Mouse (Mus musculus) thymus, postnatal 36 days (tissue): ENCODE results near the gene Jmy.
"Not testable (repeated sequence)": the region's sequence is repeated elsewhere in the genome, so short reads cannot be mapped to it uniquely, and the experiment has no call there.

Source experiments
- DNase-seq, 2 experiments: peaks; one replicate each; pipeline ENCODE4 v3.0.0; 2022; ENCODE audit warnings: mixed read lengths in 2 of 2

Jmy gene

GRCm38 (mm10) chr13:93499167-93499972 is at the start of gene Jmy:
TSS of gene Jmy (minus strand) at chr13:93499808.
- DNase-seq = peak; percentile 76 to 81

- no peak for DNase-seq
These were observed 48.0 kb upstream of the Jmy start for GRCm38 (mm10) chr13:93547641-93548040.

- no peak for DNase-seq
These were observed 46.4 kb upstream of the Jmy start for GRCm38 (mm10) chr13:93546011-93546410.

GRCm38 (mm10) chr13:93544274-93544673 is 44.7 kb upstream of the Jmy start:
- DNase-seq = no peak

GRCm38 (mm10) chr13:93539311-93539710 is 39.7 kb upstream of the Jmy start:
- no peak for DNase-seq

GRCm38 (mm10) chr13:93518753-93519319 is 19.2 kb upstream of the Jmy start:
- DNase-seq = no peak

GRCm38 (mm10) chr13:93517223-93517622 is 17.6 kb upstream of the Jmy start:
- no peak for DNase-seq

GRCm38 (mm10) chr13:93514000-93514795 is 14.6 kb upstream of the Jmy start:
- DNase-seq = no peak

GRCm38 (mm10) chr13:93510447-93511180 is 11.0 kb upstream of the Jmy start:
- DNase-seq = no peak

- DNase-seq = not testable (repeated sequence)
These were observed 7.3 kb upstream of the Jmy start for GRCm38 (mm10) chr13:93506920-93507319.

- no peak for DNase-seq
These were observed 2.1 kb upstream of the Jmy start for GRCm38 (mm10) chr13:93501724-93502123.

GRCm38 (mm10) chr13:93499973-93500633 is 495 bp upstream of the Jmy start:
- DNase-seq = no peak

GRCm38 (mm10) chr13:93498211-93499166 is 1.1 kb downstream of the Jmy start:
- peak; percentile 46 to 59 for DNase-seq

- DNase-seq = no peak
These were observed 2.6 kb downstream of the Jmy start for GRCm38 (mm10) chr13:93496977-93497376.

GRCm38 (mm10) chr13:93488510-93488909 is 11.1 kb downstream of the Jmy start:
- DNase-seq = no peak

GRCm38 (mm10) chr13:93487734-93488133 is 11.9 kb downstream of the Jmy start:
- DNase-seq = no peak

GRCm38 (mm10) chr13:93484276-93484675 is 15.3 kb downstream of the Jmy start:
- no peak for DNase-seq

GRCm38 (mm10) chr13:93481110-93481509 is 18.5 kb downstream of the Jmy start:
- no peak for DNase-seq

GRCm38 (mm10) chr13:93478344-93478743 is 21.3 kb downstream of the Jmy start:
- DNase-seq = no peak

GRCm38 (mm10) chr13:93468355-93468754 is 31.3 kb downstream of the Jmy start:
- DNase-seq = no peak

GRCm38 (mm10) chr13:93459566-93459965 is 40.0 kb downstream of the Jmy start:
- no peak for DNase-seq
